Mouse (Mus musculus) kidney, adult 2 months (tissue): ENCODE results near the gene Zfp462.

Experiments used
- CTCF ChIP-seq: fragments of 200-500 bp; conservative IDR thresholded peaks from 2 replicates; pipeline ENCODE4 v1.5.1; 2011; ENCODE audit warnings: low read depth, mild to moderate bottlenecking, control low read depth, low read length, moderate library complexity, mixed read lengths; ENCODE audit not compliant: insufficient read depth, insufficient read length
- POLR2A ChIP-seq: fragments of 200-500 bp; IDR thresholded peaks from one replicate; pipeline ENCODE4 v1.6.1; 2011; ENCODE audit warnings: low read depth, low read length, control low read depth

DNA sequence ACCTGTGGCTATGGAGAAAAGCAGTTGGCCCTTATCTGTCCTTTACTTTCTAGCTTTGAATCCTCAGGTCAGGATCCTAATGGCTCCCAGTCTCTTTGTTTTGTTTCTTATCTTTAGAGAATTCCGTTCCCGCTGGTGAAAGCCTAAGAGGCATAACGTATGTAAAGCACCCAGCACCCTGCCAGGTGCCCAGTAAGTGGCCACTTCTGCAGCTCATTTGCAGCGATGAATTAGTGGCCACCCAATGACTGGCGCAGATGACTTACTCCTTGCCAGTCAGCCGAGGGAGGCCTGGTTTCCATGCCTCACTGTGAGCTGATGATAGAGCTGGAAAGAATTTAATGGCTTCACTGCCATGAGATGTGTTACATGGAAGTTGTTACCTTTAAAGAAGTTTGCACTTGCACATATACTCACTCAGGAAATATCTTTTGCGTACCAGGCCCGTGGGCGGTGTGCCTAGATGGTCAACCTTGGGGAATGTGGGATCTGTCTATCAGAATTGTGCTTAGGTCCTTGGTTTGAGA lies 20.4 kb downstream of the Zfp462 start:
- TF ChIP-seq CTCF (no peak), POLR2A (no peak)
